Mouse (Mus musculus) liver, embryonic 14.5 days (tissue): ENCODE results near the gene Nubpl. TPM values are rescaled to one million over a fixed set of nuclear protein-coding genes. Genes with fewer than 3 reads are reported as not detected.
"Not testable (repeated sequence)": the region's sequence is repeated elsewhere in the genome, so short reads cannot be mapped to it uniquely, and the experiment has no call there.

Source experiments
- ATAC-seq: fragments of 200-750 bp; cut with Nextera tagmentation; 2 replicates; pipeline ENCODE4 v1.8.0; 2017; ENCODE audit warnings: moderate number of reproducible peaks, mild to moderate bottlenecking, moderate library complexity; ENCODE audit not compliant: insufficient read depth
- DNase-seq, 3 experiments: peaks; one replicate each; pipeline ENCODE4 v3.0.0-alpha.2; 2012 to 2013; ENCODE audit warnings: low read depth in 3 of 3, low spot score in 3 of 3
- H3K27ac ChIP-seq: fragments of 300-500 bp; sonication (generic); 2 replicates; pipeline ENCODE4 v1.5.1; 2014; ENCODE audit warnings: moderate library complexity, mild to moderate bottlenecking, control low read depth, inconsistent platforms
- H3K27me3 ChIP-seq: fragments of 300-500 bp; sonication (generic); 2 replicates; pipeline ENCODE4 v1.6.1; 2014; ENCODE audit warnings: mild to moderate bottlenecking, low read length, moderate library complexity; ENCODE audit not compliant: control insufficient read depth, insufficient read depth
- H3K36me3 ChIP-seq: fragments of 300-500 bp; sonication (generic); replicated peaks from 2 replicates; pipeline ENCODE4 v1.6.1; 2014; ENCODE audit warnings: low read depth; ENCODE audit not compliant: control insufficient read depth, insufficient read depth
- H3K4me1 ChIP-seq, 2 experiments: fragments of 200-500 bp in 1 of 2; fragments of 300-500 bp in 1 of 2; sonication (generic) in 1 of 2; replicated peaks; 2 replicates each; pipeline ENCODE4 v1.6.1; 2012 to 2014; ENCODE audit warnings: antibody characterized with exemption in 1 of 2, inconsistent platforms in 1 of 2, low read length in 1 of 2; ENCODE audit not compliant: control insufficient read depth in 2 of 2, insufficient read depth in 2 of 2
- H3K4me2 ChIP-seq: fragments of 300-500 bp; sonication (generic); 2 replicates; pipeline ENCODE4 v1.6.1; 2014; ENCODE audit warnings: low read depth, mild to moderate bottlenecking, control low read depth, moderate library complexity
- H3K4me3 ChIP-seq, 2 experiments: fragments of 200-500 bp in 1 of 2; fragments of 300-500 bp in 1 of 2; sonication (generic) in 1 of 2; 2 replicates each; pipeline ENCODE4 v1.5.1; 2012 to 2014; ENCODE audit warnings: low read depth in 2 of 2, low read length in 2 of 2, mild to moderate bottlenecking in 2 of 2, control low read depth in 1 of 2, inconsistent platforms in 1 of 2, moderate library complexity in 1 of 2; ENCODE audit not compliant: insufficient read depth in 1 of 2
- H3K9ac ChIP-seq: fragments of 300-500 bp; sonication (generic); replicated peaks from 2 replicates; pipeline ENCODE4 v1.6.1; 2014; ENCODE audit warnings: mild to moderate bottlenecking, control low read depth, moderate library complexity
- H3K9me3 ChIP-seq: fragments of 300-500 bp; sonication (generic); 2 replicates; pipeline ENCODE4 v1.6.1; 2016; ENCODE audit warnings: low read length, mixed read lengths; ENCODE audit not compliant: control insufficient read depth
- CTCF ChIP-seq: IDR thresholded peaks from 2 replicates; pipeline ENCODE4 v1.5.1; 2016; ENCODE audit warnings: antibody characterized with exemption, low read depth, control low read depth
- EP300 ChIP-seq: IDR thresholded peaks from 2 replicates; pipeline ENCODE4 v1.6.1; 2016; ENCODE audit warnings: antibody characterized with exemption, low read depth
- WGBS: fragments of 180-500 bp; shearing (Covaris S2); extraction: QIAGEN DNeasy Blood & Tissue Kit; methylation state at CpG from one replicate; pipeline ENCODE4 v1.1.7; 2014; ENCODE audit not compliant: insufficient replicate concordance; 5-methylcytosine and 5-hydroxymethylcytosine counted together
- polyA plus RNA-seq, 2 experiments: library from polyadenylated mRNA; depleted of rRNA in 1 of 2; stranded (reverse) in 1 of 2; unstranded in 1 of 2; fragments of >200 nt; fragmentation: Nextera tagmentation in 1 of 2; extraction: Ambion mirVana in 1 of 2; gene quantifications; 2 replicates each; pipeline versions ENCODE4 v1.2.1 to v1.2.3; 2012 to 2014

Gene Nubpl
- polyA plus RNA-seq, 2 experiments, result 1.9 to 5.0 TPM

- TF ChIP-seq EP300 (no peak), CTCF (no peak)
- H3K4me2 ChIP-seq, result no peak overlapping the region
- H3K27ac ChIP-seq, result no peak overlapping the region
- no peaks in the 10 kb centered on the region for H3K27me3 ChIP-seq
- 53% methylated on average over 4 of the region's 4 CpGs for WGBS
- no peaks in the 10 kb centered on the region for H3K9me3 ChIP-seq
- no peak for DNase-seq
- H3K4me3 ChIP-seq, result no peak overlapping the region
- no peak overlapping the region for H3K9ac ChIP-seq
- ATAC-seq, result no peak
- H3K36me3 ChIP-seq, result no peaks in the 10 kb centered on the region
- no peaks in the 10 kb centered on the region for H3K4me1 ChIP-seq
Observed at GRCm38 (mm10) chr12:52224954-52225353, 127.4 kb downstream of the Nubpl start.

DNA sequence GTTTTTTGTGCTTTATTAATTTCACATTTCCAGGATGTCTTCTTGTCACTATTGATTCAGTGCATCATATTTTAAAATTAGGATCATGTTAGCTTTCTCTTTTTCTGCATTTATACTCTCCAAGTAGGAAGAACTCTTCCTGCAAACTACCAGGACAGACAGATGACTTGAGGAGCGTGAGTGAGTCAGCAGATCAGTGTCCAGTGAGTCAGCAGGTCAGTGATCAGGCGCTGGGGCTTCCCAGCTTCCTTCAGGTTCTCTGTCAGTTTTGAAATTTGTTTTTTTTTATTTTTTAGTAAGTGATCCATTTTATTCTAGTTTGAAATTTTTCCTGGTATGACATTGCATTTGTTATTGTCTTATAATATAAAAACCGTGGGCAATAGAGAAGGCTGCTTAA, 131.2 kb downstream of the Nubpl start:
- no peaks in the 10 kb centered on the region for H3K27me3 ChIP-seq
- no peak overlapping the region for H3K4me2 ChIP-seq
- ATAC-seq (no peak), DNase-seq (no peak)
- no peaks in the 10 kb centered on the region for H3K36me3 ChIP-seq
- no peak overlapping the region for H3K4me3 ChIP-seq
- no peak overlapping the region for H3K9ac ChIP-seq
- TF ChIP-seq EP300 (no peak), CTCF (no peak)
- WGBS, result 50% methylated on average over 3 of the region's 3 CpGs
- no peak overlapping the region for H3K27ac ChIP-seq
- H3K4me1 ChIP-seq, result no peaks in the 10 kb centered on the region
- H3K9me3 ChIP-seq, result no peaks in the 10 kb centered on the region

- DNase-seq, ATAC-seq, H3K4me2 ChIP-seq, H3K36me3 ChIP-seq, H3K27me3 ChIP-seq, H3K9ac ChIP-seq, H3K4me1 ChIP-seq, H3K4me3 ChIP-seq, H3K27ac ChIP-seq, H3K9me3 ChIP-seq: not testable (repeated sequence)
- 70% methylated on average over 1 of the region's 3 CpGs for WGBS
Observed at GRCm38 (mm10) chr12:52231929-52232328, 134.4 kb downstream of the Nubpl start.

DNA sequence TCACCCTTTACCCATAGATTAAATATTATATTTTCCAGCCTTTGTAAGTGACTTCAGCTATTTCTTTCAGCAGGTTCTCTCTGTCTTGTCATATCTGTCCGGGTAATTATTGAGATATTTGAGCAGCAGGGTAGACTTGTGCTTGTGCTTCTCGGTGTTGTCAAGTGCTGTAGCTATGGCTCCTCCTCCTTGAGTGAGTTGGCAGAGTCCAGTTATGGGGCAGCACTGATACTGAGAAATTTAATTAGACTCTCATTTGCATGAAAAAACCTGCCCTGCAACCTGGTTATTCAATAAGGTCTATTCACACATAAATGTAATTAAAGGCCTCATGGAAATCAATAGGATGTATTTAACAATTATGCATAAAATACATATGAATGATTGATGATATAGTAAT, 145.2 kb downstream of the Nubpl start:
- Histone ChIP-seq H3K4me2 (no peak overlapping the region), H3K27me3 (no peaks in the 10 kb centered on the region), H3K36me3 (no peaks in the 10 kb centered on the region), H3K4me3 (no peak overlapping the region), H3K9ac (no peak overlapping the region), H3K9me3 (no peaks in the 10 kb centered on the region), H3K4me1 (no peaks in the 10 kb centered on the region), H3K27ac (no peak overlapping the region)
- no peak for TF ChIP-seq EP300
- TF ChIP-seq CTCF, result no peak
- ATAC-seq (no peak), DNase-seq (no peak)
- WGBS, result 61% methylated on average over 2 of the region's 2 CpGs

GRCm38 (mm10) chr12:52247438-52247837, 149.9 kb downstream of the Nubpl start:
- H3K27me3 ChIP-seq, result no peaks in the 10 kb centered on the region
- H3K9me3 ChIP-seq, result no peaks in the 10 kb centered on the region
- ATAC-seq, result no peak
- 73% methylated on average over 9 of the region's 9 CpGs for WGBS
- H3K4me3 ChIP-seq, result no peak overlapping the region
- no peak for TF ChIP-seq EP300
- TF ChIP-seq CTCF, result no peak
- H3K9ac ChIP-seq, result no peak overlapping the region
- no peak for DNase-seq
- no peaks in the 10 kb centered on the region for H3K36me3 ChIP-seq
- no peaks in the 10 kb centered on the region for H3K4me1 ChIP-seq
- no peak overlapping the region for H3K27ac ChIP-seq
- H3K4me2 ChIP-seq, result no peak overlapping the region

DNA sequence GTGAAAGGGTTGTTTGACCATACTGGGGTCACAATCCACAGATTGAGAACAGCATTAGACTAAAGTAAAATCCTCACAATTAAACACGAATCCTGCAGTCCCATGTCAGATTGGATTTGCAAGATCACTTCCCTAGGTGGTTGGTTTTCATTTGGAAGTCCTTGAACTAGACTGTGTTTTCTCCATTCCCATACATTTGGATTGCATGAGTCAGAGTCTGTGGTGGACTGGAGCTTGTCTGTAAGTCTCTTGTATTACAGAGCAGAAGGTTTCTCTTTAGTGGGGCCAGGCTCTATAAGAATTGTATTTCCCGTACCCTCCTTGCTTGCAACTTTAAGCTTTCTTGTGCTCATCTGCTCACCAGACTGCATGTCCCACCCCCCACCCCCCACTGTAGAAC, 151.0 kb downstream of the Nubpl start:
- Histone ChIP-seq H3K9me3 (no peaks in the 10 kb centered on the region), H3K4me1 (no peaks in the 10 kb centered on the region), H3K4me3 (no peak overlapping the region), H3K9ac (no peak overlapping the region), H3K27me3 (no peaks in the 10 kb centered on the region), H3K27ac (no peak overlapping the region), H3K36me3 (no peaks in the 10 kb centered on the region), H3K4me2 (no peak overlapping the region)
- DNase-seq (no peak), ATAC-seq (no peak)
- WGBS, result 51% methylated on average over 2 of the region's 2 CpGs
- TF ChIP-seq EP300 (no peak), CTCF (no peak)
